Mouse (Mus musculus) kidney, postnatal 0 days (tissue): ENCODE measurements around the gene Ppp1r12c. TPM values are rescaled to one million over a fixed set of nuclear protein-coding genes. Genes with fewer than 3 reads are reported as not detected.
A peak's percentile ranks its signal among the peaks of the same experiment; 100 is the strongest.

Experiments used
- ATAC-seq: fragments of 200-750 bp; cut with Nextera tagmentation; replicated peaks from 2 replicates; pipeline ENCODE4 v1.8.0; 2017; ENCODE audit warnings: low read depth, moderate number of reproducible peaks, moderate TSS enrichment, moderate library complexity; ENCODE audit not compliant: low FRiP score
- DNase-seq: peaks from one replicate; pipeline ENCODE4 v3.0.0-alpha.2; 2016; ENCODE audit warnings: low spot score
- H3K27ac ChIP-seq: fragments of 300-500 bp; sonication (generic); 2 replicates; pipeline ENCODE4 v1.5.1; 2014; ENCODE audit warnings: mild to moderate bottlenecking
- H3K27me3 ChIP-seq: fragments of 300-500 bp; sonication (generic); 2 replicates; pipeline ENCODE4 v1.6.1; 2014; ENCODE audit warnings: low read length, mixed read lengths; ENCODE audit not compliant: insufficient read depth
- H3K36me3 ChIP-seq: fragments of 300-500 bp; sonication (generic); 2 replicates; pipeline ENCODE4 v1.6.1; 2014; ENCODE audit warnings: low read length, mixed read lengths; ENCODE audit not compliant: insufficient read depth
- H3K4me1 ChIP-seq: fragments of 300-500 bp; sonication (generic); replicated peaks from 2 replicates; pipeline ENCODE4 v1.6.1; 2014; ENCODE audit warnings: antibody characterized with exemption, low read length, mixed read lengths; ENCODE audit not compliant: insufficient read depth
- H3K4me2 ChIP-seq: fragments of 300-500 bp; sonication (generic); 2 replicates; pipeline ENCODE4 v1.6.1; 2014; ENCODE audit warnings: mild to moderate bottlenecking, low read length, moderate library complexity, mixed read lengths
- H3K4me3 ChIP-seq: fragments of 300-500 bp; sonication (generic); replicated peaks from 2 replicates; pipeline ENCODE4 v1.5.1; 2014; ENCODE audit warnings: low read depth, low read length
- H3K9ac ChIP-seq: fragments of 300-500 bp; sonication (generic); 2 replicates; pipeline ENCODE4 v1.6.1; 2014; ENCODE audit warnings: low read depth, low read length
- H3K9me3 ChIP-seq: fragments of 300-500 bp; sonication (generic); replicated peaks from 2 replicates; pipeline ENCODE4 v1.6.1; 2016; ENCODE audit warnings: low read length, inconsistent platforms, mixed read lengths
- CTCF ChIP-seq: IDR thresholded peaks from 2 replicates; pipeline ENCODE4 v1.5.1; 2016; ENCODE audit warnings: antibody characterized with exemption, low read depth, mild to moderate bottlenecking, moderate library complexity
- WGBS: fragments of 180-500 bp; shearing (Covaris S2); extraction: QIAGEN DNeasy Blood & Tissue Kit; methylation state at CpG from one replicate; pipeline ENCODE4 v1.1.7; 2014; 5-methylcytosine and 5-hydroxymethylcytosine counted together
- polyA plus RNA-seq: library from polyadenylated mRNA; unstranded; fragments of >200 nt; fragmentation: Nextera tagmentation; extraction: Ambion mirVana; gene quantifications from 2 replicates; pipeline ENCODE4 v1.2.1, GENCODE M21; 2015

The Ppp1r12c gene
- polyA plus RNA-seq, 1 experiment from 2014 or later = 33.8 TPM

- H3K27ac ChIP-seq = peak overlapping the region; percentile 89; the same call in 1 of the 2 replicates
- no peak for ATAC-seq
- no peaks in the 10 kb centered on the region for H3K9me3 ChIP-seq
- no peaks in the 10 kb centered on the region for H3K27me3 ChIP-seq
- H3K36me3 ChIP-seq = peaks cover 30% of the 10 kb centered on the region
- no peak for TF ChIP-seq CTCF
- peak overlapping the region; percentile 49 for H3K9ac ChIP-seq
- H3K4me1 ChIP-seq = peaks cover 9% of the 10 kb centered on the region; the same call in 1 of the 2 replicates
- no peak for DNase-seq
- H3K4me2 ChIP-seq = peak overlapping the region; percentile 64
- H3K4me3 ChIP-seq = peak overlapping the region; percentile 41
- 3% methylated on average over 16 of the region's 16 CpGs for WGBS
Measured at GRCm38 (mm10) chr7:4478796-4479291, 22.6 kb downstream of the Ppp1r12c start.

- peak overlapping the region; percentile 54 for H3K9ac ChIP-seq
- H3K27me3 ChIP-seq = no peaks in the 10 kb centered on the region
- peaks cover 24% of the 10 kb centered on the region for H3K36me3 ChIP-seq
- H3K4me2 ChIP-seq = peak overlapping the region; percentile 64
- H3K4me1 ChIP-seq = peaks cover 9% of the 10 kb centered on the region; the same call in 1 of the 2 replicates
- peak; percentile 95 for ATAC-seq
- H3K9me3 ChIP-seq = no peaks in the 10 kb centered on the region
- peak overlapping the region; percentile 89 for H3K27ac ChIP-seq
- under 1% methylated on average over 39 of the region's 39 CpGs for WGBS
- peak overlapping the region; percentile 41 for H3K4me3 ChIP-seq
- DNase-seq = peak; percentile 99
- 0 out of 2 replicates have a peak, but pooled peaks have one; percentile 15 for TF ChIP-seq CTCF
Measured at GRCm38 (mm10) chr7:4478021-4478795, 23.3 kb downstream of the Ppp1r12c start.

GRCm38 (mm10) chr7:4473940-4474339, 27.5 kb downstream of the Ppp1r12c start:
- DNase-seq (no peak), ATAC-seq (no peak)
- Histone ChIP-seq H3K27me3 (no peaks in the 10 kb centered on the region; the same call in 1 of the 2 replicates), H3K4me1 (peaks cover 7% of the 10 kb centered on the region; the same call in 1 of the 2 replicates), H3K9me3 (no peaks in the 10 kb centered on the region), H3K4me2 (no peak overlapping the region), H3K4me3 (no peak overlapping the region), H3K36me3 (no peaks in the 10 kb centered on the region), H3K27ac (no peak overlapping the region), H3K9ac (no peak overlapping the region)
- TF ChIP-seq CTCF = no peak
- whole genome bisulfite sequencing = 17% methylated on average over 18 of the region's 19 CpGs

- DNase-seq (peak; percentile 93), ATAC-seq (peak; percentile 84)
- WGBS = 5% methylated on average over 24 of the region's 24 CpGs
- H3K4me2 ChIP-seq = peak overlapping the region; percentile 64
- H3K4me3 ChIP-seq = peak overlapping the region; percentile 28
- no peak overlapping the region for H3K27ac ChIP-seq
- 0 out of 2 replicates have a peak overlapping the region, but pooled peaks have one; percentile 14 for H3K9ac ChIP-seq
- no peaks in the 10 kb centered on the region; the same call in 1 of the 2 replicates for H3K27me3 ChIP-seq
- H3K36me3 ChIP-seq = no peaks in the 10 kb centered on the region
- peak; percentile 79 for TF ChIP-seq CTCF
- no peaks in the 10 kb centered on the region for H3K9me3 ChIP-seq
- no peaks in the 10 kb centered on the region for H3K4me1 ChIP-seq
Measured at GRCm38 (mm10) chr7:4471179-4471555, 30.3 kb downstream of the Ppp1r12c start.

- DNase-seq (peak; percentile 89), ATAC-seq (peak; percentile 64)
- no peak for TF ChIP-seq CTCF
- 3% methylated on average over 35 of the region's 35 CpGs for WGBS
- H3K9ac ChIP-seq = peak overlapping the region; percentile 14; the same call in 1 of the 2 replicates
- peak overlapping the region; percentile 28 for H3K4me3 ChIP-seq
- no peaks in the 10 kb centered on the region for H3K36me3 ChIP-seq
- H3K9me3 ChIP-seq = no peaks in the 10 kb centered on the region
- no peaks in the 10 kb centered on the region; the same call in 1 of the 2 replicates for H3K27me3 ChIP-seq
- H3K4me1 ChIP-seq = no peaks in the 10 kb centered on the region
- no peak overlapping the region for H3K27ac ChIP-seq
- H3K4me2 ChIP-seq = peak overlapping the region; percentile 64
Measured at GRCm38 (mm10) chr7:4470275-4471178, 31.0 kb downstream of the Ppp1r12c start.

DNA sequence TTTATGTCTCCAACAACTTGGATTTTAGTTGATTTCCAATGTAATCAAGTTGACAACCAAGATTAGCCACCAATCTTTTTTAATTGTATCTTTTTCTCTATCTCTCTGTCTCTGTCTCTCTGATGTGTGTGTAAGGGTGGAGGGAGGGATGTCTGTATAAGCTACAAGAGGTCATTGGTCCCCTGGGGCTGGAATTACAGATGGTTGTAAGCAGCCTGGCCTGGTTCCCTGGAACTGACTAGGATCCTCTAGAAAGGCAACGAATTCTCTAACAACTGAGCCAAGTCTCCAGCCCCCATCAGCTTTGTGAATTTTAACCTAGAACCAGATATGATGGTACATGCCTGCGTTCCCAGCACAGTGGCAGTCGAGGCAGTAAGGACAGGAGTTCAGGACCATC, 33.7 kb downstream of the Ppp1r12c start:
- Histone ChIP-seq H3K9ac (no peak overlapping the region), H3K4me1 (no peaks in the 10 kb centered on the region), H3K36me3 (no peaks in the 10 kb centered on the region), H3K9me3 (no peaks in the 10 kb centered on the region), H3K4me2 (no peak overlapping the region), H3K27ac (no peak overlapping the region), H3K4me3 (no peak overlapping the region), H3K27me3 (no peaks in the 10 kb centered on the region; the same call in 1 of the 2 replicates)
- WGBS = 74% methylated on average over 3 of the region's 3 CpGs
- DNase-seq (no peak), ATAC-seq (no peak)
- TF ChIP-seq CTCF = no peak
